Mouse (Mus musculus): ENCODE results near the gene A930018P22Rik. TPM values are rescaled to one million over a fixed set of nuclear protein-coding genes. Genes with fewer than 3 reads are reported as not detected.
"Not testable (repeated sequence)": the region's sequence is repeated elsewhere in the genome, so short reads cannot be mapped to it uniquely, and the experiment has no call there.

Gene A930018P22Rik
- not detected in 2 replicates for polyA plus RNA-seq (2015; fragmentation: Nextera tagmentation; extraction: Ambion mirVana)

- Histone ChIP-seq H3K9me3 (no peaks in the 10 kb centered on the region), H3K27me3 (replicated peaks) (0 out of 2 replicates have a peak, but pooled peaks cover 3% of the 10 kb centered on the region), H3K36me3 (replicated peaks) (no peaks in the 10 kb centered on the region), H3K9ac (peak within 1 kb of the TSS; percentile 64), H3K4me3 (peak within 1 kb of the TSS; percentile 72), H3K4me1 (peaks cover 12% of the 10 kb centered on the region), H3K4me2 (peak within 1 kb of the TSS; percentile 82), H3K27ac (peak within 1 kb of the TSS; percentile 42)
- WGBS, result under 1% methylated on average over 74 of the region's 74 CpGs
- peak; percentile 97 for ATAC-seq (replicated peaks)
Observed at GRCm38 (mm10) chr2:104122505-104123378, at the start of gene A930018P22Rik. TSS of gene A930018P22Rik (plus strand) at chr2:104122769.

- not testable (repeated sequence) for ATAC-seq (replicated peaks); H3K9ac ChIP-seq
- WGBS, result 87% methylated on average over 5 of the region's 5 CpGs
Observed at GRCm38 (mm10) chr2:104078285-104078684, 44.3 kb upstream of the A930018P22Rik start.

GRCm38 (mm10) chr2:104081436-104082050 lies 41.0 kb upstream of the A930018P22Rik start:
- not testable (repeated sequence) for H3K4me1 ChIP-seq; ATAC-seq (replicated peaks); H3K4me3 ChIP-seq; H3K27ac ChIP-seq; H3K9ac ChIP-seq; H3K4me2 ChIP-seq; H3K9me3 ChIP-seq; H3K36me3 ChIP-seq (replicated peaks); H3K27me3 ChIP-seq (replicated peaks)
- WGBS, result 100% methylated on average over 1 of the region's 1 CpGs

More at GRCm38 (mm10) chr2:104078285-104078684, 44.3 kb upstream of the A930018P22Rik start:
- not testable (repeated sequence) for H3K4me2 ChIP-seq; H3K36me3 ChIP-seq (replicated peaks); H3K27me3 ChIP-seq (replicated peaks); H3K9me3 ChIP-seq; H3K27ac ChIP-seq; H3K4me3 ChIP-seq; H3K4me1 ChIP-seq

- no peak for ATAC-seq (replicated peaks)
- H3K4me3 ChIP-seq, result no peak overlapping the region
Observed at GRCm38 (mm10) chr2:104082474-104082873, 40.1 kb upstream of the A930018P22Rik start.

GRCm38 (mm10) chr2:104084027-104084426 lies 38.5 kb upstream of the A930018P22Rik start:
- H3K9me3 ChIP-seq; H3K9ac ChIP-seq; H3K27ac ChIP-seq; H3K36me3 ChIP-seq (replicated peaks); H3K4me1 ChIP-seq; H3K4me2 ChIP-seq; H3K4me3 ChIP-seq; ATAC-seq (replicated peaks); H3K27me3 ChIP-seq (replicated peaks): not testable (repeated sequence)

More at GRCm38 (mm10) chr2:104082474-104082873, 40.1 kb upstream of the A930018P22Rik start:
- Histone ChIP-seq H3K27me3 (replicated peaks) (no peaks in the 10 kb centered on the region), H3K36me3 (replicated peaks) (no peaks in the 10 kb centered on the region), H3K9ac (no peak overlapping the region), H3K27ac (no peak overlapping the region), H3K9me3 (no peaks in the 10 kb centered on the region), H3K4me1 (no peaks in the 10 kb centered on the region), H3K4me2 (no peak overlapping the region)

- not testable (repeated sequence) for H3K9ac ChIP-seq; ATAC-seq (replicated peaks); H3K4me3 ChIP-seq; H3K9me3 ChIP-seq; H3K4me2 ChIP-seq; H3K4me1 ChIP-seq; H3K36me3 ChIP-seq (replicated peaks); H3K27ac ChIP-seq; H3K27me3 ChIP-seq (replicated peaks)
- 74% methylated on average over 1 of the region's 1 CpGs for WGBS
Observed at GRCm38 (mm10) chr2:104087562-104087961, 35.0 kb upstream of the A930018P22Rik start.

GRCm38 (mm10) chr2:104093305-104093704 lies 29.3 kb upstream of the A930018P22Rik start:
- WGBS, result 95% methylated on average over 2 of the region's 2 CpGs
- H3K27me3 ChIP-seq (replicated peaks), result no peaks in the 10 kb centered on the region
- no peaks in the 10 kb centered on the region for H3K36me3 ChIP-seq (replicated peaks)
- no peak overlapping the region for H3K4me2 ChIP-seq
- H3K4me3 ChIP-seq, result no peak overlapping the region
- H3K4me1 ChIP-seq, result peaks cover 10% of the 10 kb centered on the region; the same call in 1 of the 2 replicates
- H3K9me3 ChIP-seq, result no peaks in the 10 kb centered on the region
- H3K27ac ChIP-seq, result no peak overlapping the region
- ATAC-seq (replicated peaks), result no peak
- H3K9ac ChIP-seq, result no peak overlapping the region

- Histone ChIP-seq H3K9ac (peak within 1 kb of the TSS; percentile 46), H3K27me3 (replicated peaks) (no peaks in the 10 kb centered on the region), H3K4me1 (peaks cover 10% of the 10 kb centered on the region; the same call in 1 of the 2 replicates), H3K9me3 (no peaks in the 10 kb centered on the region), H3K4me2 (peak within 1 kb of the TSS; percentile 56), H3K36me3 (replicated peaks) (no peaks in the 10 kb centered on the region), H3K27ac (peak within 1 kb of the TSS; percentile 51; the same call in 1 of the 2 replicates), H3K4me3 (peak within 1 kb of the TSS; percentile 38)
- ATAC-seq (replicated peaks), result peak; percentile 93
- 7% methylated on average over 15 of the region's 15 CpGs for WGBS
Observed at GRCm38 (mm10) chr2:104095741-104096213, 26.8 kb upstream of the A930018P22Rik start, which contains the start of gene Cd59a. TSS of gene Cd59a (plus strand) at chr2:104095801.

- 0 out of 2 replicates have a peak, but pooled peaks have one; percentile 37 for ATAC-seq (replicated peaks)
Observed at GRCm38 (mm10) chr2:104096256-104096655, 26.3 kb upstream of the A930018P22Rik start.

GRCm38 (mm10) chr2:104096796-104097195 lies 25.8 kb upstream of the A930018P22Rik start:
- peak overlapping the region; percentile 56; the same call in 1 of the 2 replicates for H3K4me2 ChIP-seq
- H3K4me3 ChIP-seq; H3K4me1 ChIP-seq; H3K9ac ChIP-seq; H3K27ac ChIP-seq; H3K9me3 ChIP-seq; H3K36me3 ChIP-seq (replicated peaks); H3K27me3 ChIP-seq (replicated peaks); ATAC-seq (replicated peaks): not testable (repeated sequence)
- WGBS, result 63% methylated on average over 1 of the region's 1 CpGs

More at GRCm38 (mm10) chr2:104096256-104096655, 26.3 kb upstream of the A930018P22Rik start:
- peak overlapping the region; percentile 46; the same call in 1 of the 2 replicates for H3K9ac ChIP-seq
- 0 out of 2 replicates have a peak overlapping the region, but pooled peaks have one; percentile 51 for H3K27ac ChIP-seq
- peaks cover 10% of the 10 kb centered on the region; the same call in 1 of the 2 replicates for H3K4me1 ChIP-seq
- WGBS, result 45% methylated on average over 10 of the region's 10 CpGs
- H3K9me3 ChIP-seq, result no peaks in the 10 kb centered on the region
- peak overlapping the region; percentile 56 for H3K4me2 ChIP-seq
- no peaks in the 10 kb centered on the region for H3K27me3 ChIP-seq (replicated peaks)
- H3K36me3 ChIP-seq (replicated peaks), result no peaks in the 10 kb centered on the region
- peak overlapping the region; percentile 38 for H3K4me3 ChIP-seq

GRCm38 (mm10) chr2:104097396-104097795 lies 25.2 kb upstream of the A930018P22Rik start:
- H3K27ac ChIP-seq; H3K4me3 ChIP-seq; H3K9me3 ChIP-seq; H3K27me3 ChIP-seq (replicated peaks); ATAC-seq (replicated peaks); H3K9ac ChIP-seq; H3K4me2 ChIP-seq; H3K36me3 ChIP-seq (replicated peaks); H3K4me1 ChIP-seq: not testable (repeated sequence)
- WGBS, result 89% methylated on average over 4 of the region's 4 CpGs
